Mouse (Mus musculus) neural tube, embryonic 15.5 days (tissue): ENCODE results near the gene Wdr25. TPM values are rescaled to one million over a fixed set of nuclear protein-coding genes. Genes with fewer than 3 reads are reported as not detected.
A peak's percentile ranks its signal among the peaks of the same experiment; 100 is the strongest.

ENCODE experiments used
- ATAC-seq: fragments of 200-750 bp; cut with Nextera tagmentation; 2 replicates; pipeline ENCODE4 v1.8.0; 2017; ENCODE audit warnings: mild to moderate bottlenecking, moderate TSS enrichment, moderate library complexity; ENCODE audit not compliant: low FRiP score
- H3K27ac ChIP-seq: fragments of 300-500 bp; sonication (generic); replicated peaks from 2 replicates; pipeline ENCODE4 v1.5.1; 2015; ENCODE audit warnings: mild to moderate bottlenecking, inconsistent platforms
- H3K27me3 ChIP-seq: fragments of 300-500 bp; sonication (generic); replicated peaks from 2 replicates; pipeline ENCODE4 v1.6.1; 2015; ENCODE audit warnings: inconsistent platforms
- H3K36me3 ChIP-seq: fragments of 300-500 bp; sonication (generic); 2 replicates; pipeline ENCODE4 v1.6.1; 2015; ENCODE audit warnings: inconsistent platforms
- H3K4me1 ChIP-seq: fragments of 300-500 bp; sonication (generic); 2 replicates; pipeline ENCODE4 v1.6.1; 2015; ENCODE audit warnings: inconsistent platforms
- H3K4me2 ChIP-seq: fragments of 300-500 bp; sonication (generic); 2 replicates; pipeline ENCODE4 v1.6.1; 2015; ENCODE audit warnings: inconsistent platforms, mild to moderate bottlenecking, moderate library complexity
- H3K4me3 ChIP-seq: fragments of 300-500 bp; sonication (generic); replicated peaks from 2 replicates; pipeline ENCODE4 v1.5.1; 2015; ENCODE audit warnings: mild to moderate bottlenecking, inconsistent platforms
- H3K9ac ChIP-seq: fragments of 300-500 bp; sonication (generic); replicated peaks from 2 replicates; pipeline ENCODE4 v1.6.1; 2015; ENCODE audit warnings: mild to moderate bottlenecking, inconsistent platforms
- H3K9me3 ChIP-seq: fragments of 300-500 bp; sonication (generic); replicated peaks from 2 replicates; pipeline ENCODE4 v1.6.1; 2016; ENCODE audit warnings: inconsistent platforms
- WGBS: fragments of 180-500 bp; shearing (Covaris S2); methylation state at CpG from one replicate; pipeline ENCODE4 v1.1.7; 2015; ENCODE audit warnings: mixed read lengths; 5-methylcytosine and 5-hydroxymethylcytosine counted together
- polyA plus RNA-seq: library from polyadenylated mRNA; unstranded; fragments of >200 nt; fragmentation: Nextera tagmentation; extraction: Ambion mirVana; gene quantifications from 2 replicates; pipeline ENCODE4 v1.2.1, GENCODE M21; 2015

The Wdr25 gene
- polyA plus RNA-seq, 1 experiment from 2014 or later, result 7.4 TPM

- Histone ChIP-seq H3K4me1 (peaks cover 20% of the 10 kb centered on the region), H3K9me3 (no peaks in the 10 kb centered on the region), H3K27me3 (0 out of 2 replicates have a peak, but pooled peaks cover 4% of the 10 kb centered on the region), H3K36me3 (no peaks in the 10 kb centered on the region), H3K4me3 (no peak overlapping the region), H3K27ac (no peak overlapping the region), H3K4me2 (no peak overlapping the region), H3K9ac (no peak overlapping the region)
- WGBS, result 80% methylated on average over 2 of the region's 2 CpGs
- ATAC-seq, result no peak
Measured at GRCm38 (mm10) chr12:108993046-108993445, 99.6 kb downstream of the Wdr25 start.

GRCm38 (mm10) chr12:108994436-108995031 is 101.1 kb downstream of the Wdr25 start:
- Histone ChIP-seq H3K9ac (no peak overlapping the region), H3K9me3 (no peaks in the 10 kb centered on the region), H3K27ac (no peak overlapping the region), H3K36me3 (no peaks in the 10 kb centered on the region), H3K4me1 (peaks cover 20% of the 10 kb centered on the region), H3K4me3 (no peak overlapping the region), H3K4me2 (peak overlapping the region; percentile 29), H3K27me3 (0 out of 2 replicates have a peak, but pooled peaks cover 4% of the 10 kb centered on the region)
- ATAC-seq, result no peak
- 12% methylated on average over 19 of the region's 19 CpGs for WGBS

- Histone ChIP-seq H3K4me2 (no peak overlapping the region), H3K9ac (no peak overlapping the region), H3K9me3 (no peaks in the 10 kb centered on the region), H3K27me3 (0 out of 2 replicates have a peak, but pooled peaks cover 4% of the 10 kb centered on the region), H3K36me3 (no peaks in the 10 kb centered on the region), H3K27ac (no peak overlapping the region), H3K4me3 (no peak overlapping the region), H3K4me1 (peaks cover 20% of the 10 kb centered on the region)
- WGBS, result 78% methylated on average over 12 of the region's 12 CpGs
- no peak for ATAC-seq
Measured at GRCm38 (mm10) chr12:108995976-108996636, 102.7 kb downstream of the Wdr25 start.

- Histone ChIP-seq H3K4me1 (peaks cover 20% of the 10 kb centered on the region), H3K27ac (no peak overlapping the region), H3K27me3 (0 out of 2 replicates have a peak, but pooled peaks cover 4% of the 10 kb centered on the region), H3K36me3 (no peaks in the 10 kb centered on the region), H3K9me3 (no peaks in the 10 kb centered on the region), H3K4me2 (no peak overlapping the region), H3K9ac (no peak overlapping the region), H3K4me3 (no peak overlapping the region)
- ATAC-seq, result no peak
- WGBS, result 65% methylated on average over 8 of the region's 8 CpGs
Measured at GRCm38 (mm10) chr12:108997249-108997648, 103.8 kb downstream of the Wdr25 start.

- ATAC-seq, result no peak
Measured at GRCm38 (mm10) chr12:109002978-109003377, 109.5 kb downstream of the Wdr25 start.

GRCm38 (mm10) chr12:109010070-109010649 is 116.7 kb downstream of the Wdr25 start:
- 35% methylated on average over 18 of the region's 18 CpGs for WGBS
- Histone ChIP-seq H3K4me1 (peaks cover 29% of the 10 kb centered on the region), H3K27ac (peak overlapping the region; percentile 28; the same call in 1 of the 2 replicates), H3K36me3 (no peaks in the 10 kb centered on the region), H3K27me3 (no peaks in the 10 kb centered on the region), H3K9ac (no peak overlapping the region), H3K4me2 (peak overlapping the region; percentile 38), H3K9me3 (no peaks in the 10 kb centered on the region), H3K4me3 (no peak overlapping the region)
- ATAC-seq, result peak; percentile 73

More at GRCm38 (mm10) chr12:109002978-109003377, 109.5 kb downstream of the Wdr25 start:
- WGBS, result 71% methylated on average over 7 of the region's 7 CpGs
- no peaks in the 10 kb centered on the region for H3K9me3 ChIP-seq
- H3K4me1 ChIP-seq, result peaks cover 15% of the 10 kb centered on the region
- H3K27me3 ChIP-seq, result no peaks in the 10 kb centered on the region
- H3K36me3 ChIP-seq, result no peaks in the 10 kb centered on the region
- H3K27ac ChIP-seq, result no peak overlapping the region
- no peak overlapping the region for H3K4me3 ChIP-seq
- no peak overlapping the region for H3K4me2 ChIP-seq
- no peak overlapping the region for H3K9ac ChIP-seq

GRCm38 (mm10) chr12:109022181-109022691 is 128.8 kb downstream of the Wdr25 start:
- 53% methylated on average over 10 of the region's 10 CpGs for WGBS
- H3K4me2 ChIP-seq, result no peak overlapping the region
- no peaks in the 10 kb centered on the region for H3K27me3 ChIP-seq
- peaks cover 12% of the 10 kb centered on the region for H3K4me1 ChIP-seq
- H3K4me3 ChIP-seq, result no peak overlapping the region
- no peak overlapping the region for H3K9ac ChIP-seq
- H3K36me3 ChIP-seq, result no peaks in the 10 kb centered on the region; the same call in 1 of the 2 replicates
- H3K27ac ChIP-seq, result no peak overlapping the region
- ATAC-seq, result no peak
- H3K9me3 ChIP-seq, result no peaks in the 10 kb centered on the region

GRCm38 (mm10) chr12:109022966-109023365 is 129.5 kb downstream of the Wdr25 start:
- Histone ChIP-seq H3K4me1 (peaks cover 12% of the 10 kb centered on the region), H3K36me3 (no peaks in the 10 kb centered on the region; the same call in 1 of the 2 replicates), H3K4me2 (no peak overlapping the region), H3K9ac (no peak overlapping the region), H3K4me3 (no peak overlapping the region), H3K9me3 (no peaks in the 10 kb centered on the region), H3K27me3 (no peaks in the 10 kb centered on the region), H3K27ac (no peak overlapping the region)
- WGBS, result 75% methylated on average over 5 of the region's 5 CpGs
- no peak for ATAC-seq

GRCm38 (mm10) chr12:109023780-109024179 is 130.3 kb downstream of the Wdr25 start:
- 0 out of 2 replicates have a peak, but pooled peaks have one; percentile 23 for ATAC-seq
- no peak overlapping the region for H3K9ac ChIP-seq
- H3K36me3 ChIP-seq, result no peaks in the 10 kb centered on the region; the same call in 1 of the 2 replicates
- H3K4me2 ChIP-seq, result no peak overlapping the region
- no peak overlapping the region for H3K4me3 ChIP-seq
- WGBS, result 65% methylated on average over 9 of the region's 9 CpGs
- H3K4me1 ChIP-seq, result peaks cover 12% of the 10 kb centered on the region
- H3K9me3 ChIP-seq, result no peaks in the 10 kb centered on the region
- no peak overlapping the region for H3K27ac ChIP-seq
- no peaks in the 10 kb centered on the region for H3K27me3 ChIP-seq

GRCm38 (mm10) chr12:109037026-109037425 is 143.6 kb downstream of the Wdr25 start:
- H3K4me1 ChIP-seq, result peaks cover 14% of the 10 kb centered on the region
- H3K4me3 ChIP-seq, result no peak overlapping the region
- H3K9ac ChIP-seq, result no peak overlapping the region
- peaks cover 15% of the 10 kb centered on the region for H3K27me3 ChIP-seq
- no peak overlapping the region for H3K4me2 ChIP-seq
- H3K36me3 ChIP-seq, result peaks cover 8% of the 10 kb centered on the region; the same call in 1 of the 2 replicates
- ATAC-seq, result no peak
- no peaks in the 10 kb centered on the region for H3K9me3 ChIP-seq
- WGBS, result 92% methylated on average over 2 of the region's 2 CpGs
- H3K27ac ChIP-seq, result no peak overlapping the region

GRCm38 (mm10) chr12:109038179-109038819 is 144.9 kb downstream of the Wdr25 start:
- no peak for ATAC-seq

More at GRCm38 (mm10) chr12:109038179-109038819, 144.9 kb downstream of the Wdr25 start:
- Histone ChIP-seq H3K9me3 (no peaks in the 10 kb centered on the region), H3K9ac (no peak overlapping the region), H3K36me3 (peaks cover 8% of the 10 kb centered on the region; the same call in 1 of the 2 replicates), H3K27ac (no peak overlapping the region), H3K27me3 (peaks cover 19% of the 10 kb centered on the region), H3K4me3 (no peak overlapping the region), H3K4me1 (peaks cover 9% of the 10 kb centered on the region), H3K4me2 (no peak overlapping the region)
- 32% methylated on average over 14 of the region's 14 CpGs for WGBS
